Mouse (Mus musculus): Measurements from ENCODE around the gene Abcf1. TPM values are rescaled to one million over a fixed set of nuclear protein-coding genes. Genes with fewer than 3 reads are reported as not detected.

Abcf1 gene
- polyA plus RNA-seq (2014; fragmentation: Illumina TruSeq; extraction: RNeasy Lipid Tissue Mini Kit (QIAGEN cat#74804); ENCODE audit: low read depth, low replicate concordance): 95.3 TPM

DNA sequence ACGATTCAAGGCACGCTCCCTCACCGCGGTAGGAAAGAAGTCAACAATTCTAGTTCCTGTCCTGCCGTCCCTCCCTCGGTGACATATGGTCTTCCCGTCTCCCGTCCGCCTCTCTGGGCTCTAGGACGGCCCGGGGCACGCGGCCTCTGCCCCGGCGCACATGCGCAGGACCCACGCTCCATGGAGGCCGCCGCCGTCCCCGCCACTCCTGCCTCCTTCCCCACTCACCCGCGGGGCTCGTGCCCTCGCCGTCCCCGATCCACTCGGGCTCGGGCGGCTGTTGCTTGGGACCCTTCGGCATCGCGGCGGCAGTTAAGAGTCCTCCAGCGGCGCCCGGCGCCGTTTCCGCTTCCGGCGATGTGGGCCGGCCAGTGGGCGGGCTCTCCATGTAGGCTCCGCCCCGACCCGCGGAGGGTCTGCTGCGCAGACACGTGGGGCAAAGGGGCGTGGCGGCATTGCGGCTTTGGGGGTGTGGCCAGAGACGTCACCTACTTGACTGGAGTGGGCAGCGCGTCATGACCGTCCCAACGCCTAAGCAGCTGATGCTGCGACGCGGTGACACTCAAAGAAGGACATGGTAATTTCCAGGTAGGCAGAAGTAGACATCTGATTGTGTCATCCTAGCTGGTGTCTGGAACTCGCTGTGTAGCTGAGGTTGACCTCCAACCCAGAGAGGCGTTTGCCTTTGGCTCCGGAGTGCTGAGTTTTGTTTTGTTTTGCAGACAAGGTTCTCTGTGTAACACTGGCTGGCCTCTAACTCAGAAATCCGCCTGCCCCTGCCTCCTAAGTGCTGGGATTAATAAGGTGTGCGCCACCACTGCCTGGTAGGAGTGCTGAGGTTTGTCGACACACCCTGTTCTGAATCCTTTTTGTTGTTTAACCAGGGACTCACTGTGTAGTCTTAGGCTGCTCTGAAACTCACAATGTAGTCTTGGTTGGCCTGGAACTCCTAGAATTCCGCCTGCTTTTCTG lies at the start of gene Abcf1:
Gene Abcf1, minus strand, starts transcription at position 344 of the 972 bp plus-strand sequence.

DNA sequence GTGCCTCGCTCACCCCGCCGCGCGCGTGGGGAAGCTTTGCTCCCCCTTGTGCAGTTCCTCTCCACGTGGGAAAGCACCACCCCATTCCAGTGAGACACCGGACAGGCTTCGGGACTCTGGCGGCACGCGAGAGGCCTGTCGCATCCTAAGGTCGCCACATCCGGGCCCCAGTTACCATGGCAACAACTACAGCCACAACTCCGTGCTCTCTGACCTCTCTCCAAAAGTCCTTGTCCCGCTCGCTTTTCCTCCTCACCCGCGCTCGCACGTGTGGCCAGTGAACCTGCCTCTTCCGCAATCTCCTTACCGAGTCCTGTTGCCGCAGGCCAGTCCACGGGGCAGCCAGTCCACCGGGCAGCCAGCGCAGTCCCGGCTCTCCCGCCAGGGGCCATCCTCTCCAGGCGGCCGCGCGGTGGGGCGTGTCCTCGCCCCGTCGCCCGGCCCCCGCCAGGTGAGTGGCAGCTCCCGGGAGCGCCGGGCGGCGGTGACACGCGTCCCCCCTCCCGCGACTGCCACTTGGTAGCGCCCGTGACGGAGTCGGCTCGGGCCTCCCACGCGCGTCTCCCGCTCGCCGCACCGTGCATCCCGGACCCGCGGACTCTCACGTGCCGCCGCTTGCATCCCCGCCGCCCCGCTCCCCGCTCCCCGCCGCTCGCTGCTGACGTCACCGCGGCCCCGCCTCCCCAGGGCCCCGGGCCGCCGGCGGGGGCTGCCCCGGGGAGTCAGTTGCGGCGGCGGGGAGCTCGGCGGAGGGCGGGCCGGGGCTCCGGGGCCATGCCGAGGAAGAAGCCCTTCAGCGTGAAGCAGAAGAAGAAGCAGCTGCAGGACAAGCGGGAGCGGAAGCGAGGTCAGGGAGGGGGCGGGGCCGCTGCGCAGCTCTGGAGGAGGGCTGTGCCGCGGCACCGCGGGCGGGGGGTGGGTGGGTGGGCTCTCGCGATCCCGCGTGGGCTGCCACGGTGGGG lies 10.1 kb upstream of the Abcf1 start, which contains the start of the genes Gnl1 and Prr3:
Gene Gnl1, plus strand, starts transcription at position 451 of the 962 bp plus-strand sequence.
Gene Prr3, minus strand, starts transcription at position 836 of the 962 bp plus-strand sequence.

DNA sequence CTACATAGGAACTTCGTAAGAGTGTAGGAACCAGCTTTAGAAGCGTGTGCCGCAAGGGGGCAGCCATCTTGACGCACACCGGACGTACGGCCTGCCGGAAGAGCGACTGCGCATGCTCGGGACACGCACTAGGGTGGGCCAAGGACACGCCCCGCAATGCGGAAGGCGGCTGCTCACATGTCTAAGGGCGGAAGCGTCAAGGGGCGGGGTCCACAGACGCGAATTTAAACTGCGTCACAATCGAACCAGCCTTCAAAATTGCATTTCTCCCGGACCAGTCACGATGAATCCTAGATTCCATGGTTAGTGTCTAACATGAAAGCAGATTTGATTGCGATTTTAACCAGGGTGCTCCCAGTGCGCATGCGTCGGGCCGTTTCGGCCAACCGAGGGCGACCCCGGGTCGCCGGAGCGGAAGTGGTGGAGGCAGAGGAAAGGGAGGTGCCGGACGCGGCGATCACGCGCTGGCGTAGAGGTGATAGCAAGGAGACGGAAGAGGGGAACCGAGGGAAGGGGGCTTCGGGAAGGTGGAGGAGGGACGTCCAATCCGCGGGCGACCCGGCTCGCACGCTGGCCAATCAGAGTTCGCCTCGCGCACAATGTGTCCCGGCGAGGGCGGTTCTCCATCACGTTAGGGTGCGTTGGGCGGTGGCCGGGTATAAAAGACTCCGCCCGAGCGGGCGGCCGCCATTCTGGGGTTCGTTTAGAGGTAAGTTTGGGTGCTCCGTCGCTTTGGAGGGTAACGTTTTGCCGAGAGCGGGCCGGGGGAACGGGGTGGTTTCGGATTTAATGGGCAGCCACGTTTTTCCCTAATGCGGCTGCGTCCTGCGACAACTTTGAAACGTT lies 53.0 kb downstream of the Abcf1 start, which contains the start of the genes Mrps18b and Ppp1r10:
Gene Mrps18b, minus strand, starts transcription at position 93 of the 846 bp plus-strand sequence.
Gene Ppp1r10, plus strand, starts transcription at position 138 of the 846 bp plus-strand sequence.

DNA sequence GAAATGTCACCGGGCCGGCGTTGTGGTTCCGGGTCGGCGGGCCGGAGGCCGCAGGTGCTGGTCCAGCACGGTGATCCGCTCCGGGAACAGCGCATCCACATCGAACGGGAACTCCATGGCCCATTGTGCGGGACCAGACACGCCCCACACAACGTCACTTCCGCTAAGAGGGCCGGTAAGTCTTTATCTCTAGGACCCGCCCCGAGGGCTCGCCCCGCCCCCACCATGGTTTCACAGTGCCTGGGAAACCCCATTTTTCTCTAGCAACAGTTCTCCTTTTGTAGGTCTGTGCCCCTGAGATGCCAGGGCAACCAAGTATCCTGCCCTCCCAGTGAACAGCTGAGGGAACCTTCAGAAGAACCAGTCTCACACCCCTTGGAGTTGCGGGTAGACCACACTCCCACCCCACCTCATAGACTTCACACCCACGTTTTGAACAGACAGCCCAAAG lies 59.6 kb downstream of the Abcf1 start, which contains the start of gene Atat1:
Gene Atat1, minus strand, starts transcription at position 157 of the 451 bp plus-strand sequence.

Other genes starting within 250 kb of the Abcf1 start
- gene Ier3, start 148.1 kb downstream of the Abcf1 start, polyA plus RNA-seq (2014; fragmentation: Illumina TruSeq; extraction: RNeasy Lipid Tissue Mini Kit (QIAGEN cat#74804); ENCODE audit: low read depth, low replicate concordance): 0.32 TPM
- 1.6 TPM for gene Flot1, start 146.5 kb downstream of the Abcf1 start, polyA plus RNA-seq (2014; fragmentation: Illumina TruSeq; extraction: RNeasy Lipid Tissue Mini Kit (QIAGEN cat#74804); ENCODE audit: low read depth, low replicate concordance)
- 13.0 TPM for gene Tubb5, start 131.5 kb downstream of the Abcf1 start, polyA plus RNA-seq (2014; fragmentation: Illumina TruSeq; extraction: RNeasy Lipid Tissue Mini Kit (QIAGEN cat#74804); ENCODE audit: low read depth, low replicate concordance)
- 90.7 TPM for gene Mdc1, start 128.2 kb downstream of the Abcf1 start, polyA plus RNA-seq (2014; fragmentation: Illumina TruSeq; extraction: RNeasy Lipid Tissue Mini Kit (QIAGEN cat#74804); ENCODE audit: low read depth, low replicate concordance)
- gene Nrm, start 108.4 kb downstream of the Abcf1 start, polyA plus RNA-seq (2014; fragmentation: Illumina TruSeq; extraction: RNeasy Lipid Tissue Mini Kit (QIAGEN cat#74804); ENCODE audit: low read depth, low replicate concordance): 27.0 TPM
- gene Ppp1r18, start 104.2 kb downstream of the Abcf1 start, polyA plus RNA-seq (2014; fragmentation: Illumina TruSeq; extraction: RNeasy Lipid Tissue Mini Kit (QIAGEN cat#74804); ENCODE audit: low read depth, low replicate concordance): 4.9 TPM
- gene Dhx16, start 89.9 kb downstream of the Abcf1 start, polyA plus RNA-seq (2014; fragmentation: Illumina TruSeq; extraction: RNeasy Lipid Tissue Mini Kit (QIAGEN cat#74804); ENCODE audit: low read depth, low replicate concordance): 55.0 TPM
- 51.0 TPM for gene 2310061I04Rik, start 72.3 kb downstream of the Abcf1 start, polyA plus RNA-seq (2014; fragmentation: Illumina TruSeq; extraction: RNeasy Lipid Tissue Mini Kit (QIAGEN cat#74804); ENCODE audit: low read depth, low replicate concordance)
- gene Atat1, start 59.7 kb downstream of the Abcf1 start, polyA plus RNA-seq (2014; fragmentation: Illumina TruSeq; extraction: RNeasy Lipid Tissue Mini Kit (QIAGEN cat#74804); ENCODE audit: low read depth, low replicate concordance): 26.8 TPM
- 22.7 TPM for gene Mrps18b, start 53.4 kb downstream of the Abcf1 start, polyA plus RNA-seq (2014; fragmentation: Illumina TruSeq; extraction: RNeasy Lipid Tissue Mini Kit (QIAGEN cat#74804); ENCODE audit: low read depth, low replicate concordance)
- gene Ppp1r10, start 53.3 kb downstream of the Abcf1 start, polyA plus RNA-seq (2014; fragmentation: Illumina TruSeq; extraction: RNeasy Lipid Tissue Mini Kit (QIAGEN cat#74804); ENCODE audit: low read depth, low replicate concordance): 162 TPM
- gene Gnl1, start 10.1 kb upstream of the Abcf1 start, polyA plus RNA-seq (2014; fragmentation: Illumina TruSeq; extraction: RNeasy Lipid Tissue Mini Kit (QIAGEN cat#74804); ENCODE audit: low read depth, low replicate concordance): 5.8 TPM
- 8.7 TPM for gene Prr3, start 10.5 kb upstream of the Abcf1 start, polyA plus RNA-seq (2014; fragmentation: Illumina TruSeq; extraction: RNeasy Lipid Tissue Mini Kit (QIAGEN cat#74804); ENCODE audit: low read depth, low replicate concordance)
- 0.13 TPM for gene H2-T24, start 50.8 kb upstream of the Abcf1 start, polyA plus RNA-seq (2014; fragmentation: Illumina TruSeq; extraction: RNeasy Lipid Tissue Mini Kit (QIAGEN cat#74804); ENCODE audit: low read depth, low replicate concordance)
- 0.38 TPM for gene H2-T23, start 63.1 kb upstream of the Abcf1 start, polyA plus RNA-seq (2014; fragmentation: Illumina TruSeq; extraction: RNeasy Lipid Tissue Mini Kit (QIAGEN cat#74804); ENCODE audit: low read depth, low replicate concordance)
- 0.71 TPM for gene H2-T22, start 73.0 kb upstream of the Abcf1 start, polyA plus RNA-seq (2014; fragmentation: Illumina TruSeq; extraction: RNeasy Lipid Tissue Mini Kit (QIAGEN cat#74804); ENCODE audit: low read depth, low replicate concordance)
- gene Gm6034, start 73.2 kb upstream of the Abcf1 start, polyA plus RNA-seq (2014; fragmentation: Illumina TruSeq; extraction: RNeasy Lipid Tissue Mini Kit (QIAGEN cat#74804); ENCODE audit: low read depth, low replicate concordance): not detected
- not detected for gene Gm11127, start 88.6 kb upstream of the Abcf1 start, polyA plus RNA-seq (2014; fragmentation: Illumina TruSeq; extraction: RNeasy Lipid Tissue Mini Kit (QIAGEN cat#74804); ENCODE audit: low read depth, low replicate concordance)
- gene Gm19684, start 151.9 kb upstream of the Abcf1 start, polyA plus RNA-seq (2014; fragmentation: Illumina TruSeq; extraction: RNeasy Lipid Tissue Mini Kit (QIAGEN cat#74804); ENCODE audit: low read depth, low replicate concordance): not detected
- not detected for gene Gm7030, start 159.7 kb upstream of the Abcf1 start, polyA plus RNA-seq (2014; fragmentation: Illumina TruSeq; extraction: RNeasy Lipid Tissue Mini Kit (QIAGEN cat#74804); ENCODE audit: low read depth, low replicate concordance)
- gene Gm8909, start 198.8 kb upstream of the Abcf1 start, polyA plus RNA-seq (2014; fragmentation: Illumina TruSeq; extraction: RNeasy Lipid Tissue Mini Kit (QIAGEN cat#74804); ENCODE audit: low read depth, low replicate concordance): not detected
- gene H2-T3, start 220.5 kb upstream of the Abcf1 start, polyA plus RNA-seq (2014; fragmentation: Illumina TruSeq; extraction: RNeasy Lipid Tissue Mini Kit (QIAGEN cat#74804); ENCODE audit: low read depth, low replicate concordance): not detected

Measured in testis, adult 10 weeks (tissue).